Mouse (Mus musculus): ENCODE measurements around the gene Arhgap6. TPM values are rescaled to one million over a fixed set of nuclear protein-coding genes. Genes with fewer than 3 reads are reported as not detected.
"Not testable (repeated sequence)": the region's sequence is repeated elsewhere in the genome, so short reads cannot be mapped to it uniquely, and the experiment has no call there.

Arhgap6 gene
- total and polyA plus RNA-seq, 2 experiments from 2014 or later = 1.3 to 2.2 TPM

DNA sequence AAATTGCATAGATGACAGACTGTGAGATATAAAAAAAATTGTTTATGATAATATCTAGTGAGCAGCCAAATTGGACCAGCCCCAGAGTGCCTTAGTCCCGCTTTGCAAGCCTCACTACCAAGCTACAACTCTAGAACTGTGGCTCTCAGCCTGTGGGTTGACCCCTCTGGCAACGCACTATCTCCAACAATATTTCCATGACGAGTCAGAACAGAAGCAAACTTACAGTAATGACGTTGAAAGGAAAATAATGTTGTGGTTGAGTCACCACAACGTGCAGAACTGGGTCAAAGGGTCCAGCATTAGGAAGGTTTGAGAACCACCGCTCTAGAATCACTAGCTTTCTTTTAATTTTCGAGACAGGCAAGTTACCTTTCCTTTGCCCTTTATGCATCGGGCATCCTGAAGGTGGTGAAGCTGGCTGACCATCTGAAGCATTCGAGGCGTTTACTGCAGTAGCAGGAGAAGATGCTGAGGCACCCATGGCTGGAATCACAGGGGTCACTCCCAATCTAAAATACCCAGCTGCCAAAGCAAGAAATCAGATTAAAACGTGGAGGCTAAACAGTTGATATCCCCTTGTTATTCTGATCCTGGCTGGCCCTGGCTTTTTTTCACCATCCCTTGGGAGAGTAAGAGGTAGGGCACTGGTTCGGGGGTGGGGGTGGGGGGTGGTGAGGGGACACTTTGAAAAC lies 524.3 kb downstream of the Arhgap6 start:
- Histone ChIP-seq H3K27me3 (ENCODE audit: insufficient read depth, low read length) (no peaks in the 10 kb centered on the region), H3K9ac (replicated peaks; ENCODE audit: low read length) (peak overlapping the region; percentile 68), H3K4me2 (ENCODE audit: low read depth, low read length) (peak overlapping the region; percentile 57), H3K27ac (no peak overlapping the region), H3K4me3 (ENCODE audit: low read length) (peak overlapping the region; percentile 54), H3K36me3 (ENCODE audit: insufficient read depth, low read length) (no peaks in the 10 kb centered on the region), H3K4me1 (ENCODE audit: insufficient read depth, low read length) (no peaks in the 10 kb centered on the region), H3K9me3 (ENCODE audit: low read length) (no peaks in the 10 kb centered on the region)
- no peak for ATAC-seq
- 61% methylated on average over 12 of the region's 12 CpGs for WGBS
- no peak for TF ChIP-seq CTCF (IDR thresholded peaks at IDR 0.05; ENCODE audit: low read depth)
- no peak for DNase-seq (ENCODE audit: low spot score)

DNA sequence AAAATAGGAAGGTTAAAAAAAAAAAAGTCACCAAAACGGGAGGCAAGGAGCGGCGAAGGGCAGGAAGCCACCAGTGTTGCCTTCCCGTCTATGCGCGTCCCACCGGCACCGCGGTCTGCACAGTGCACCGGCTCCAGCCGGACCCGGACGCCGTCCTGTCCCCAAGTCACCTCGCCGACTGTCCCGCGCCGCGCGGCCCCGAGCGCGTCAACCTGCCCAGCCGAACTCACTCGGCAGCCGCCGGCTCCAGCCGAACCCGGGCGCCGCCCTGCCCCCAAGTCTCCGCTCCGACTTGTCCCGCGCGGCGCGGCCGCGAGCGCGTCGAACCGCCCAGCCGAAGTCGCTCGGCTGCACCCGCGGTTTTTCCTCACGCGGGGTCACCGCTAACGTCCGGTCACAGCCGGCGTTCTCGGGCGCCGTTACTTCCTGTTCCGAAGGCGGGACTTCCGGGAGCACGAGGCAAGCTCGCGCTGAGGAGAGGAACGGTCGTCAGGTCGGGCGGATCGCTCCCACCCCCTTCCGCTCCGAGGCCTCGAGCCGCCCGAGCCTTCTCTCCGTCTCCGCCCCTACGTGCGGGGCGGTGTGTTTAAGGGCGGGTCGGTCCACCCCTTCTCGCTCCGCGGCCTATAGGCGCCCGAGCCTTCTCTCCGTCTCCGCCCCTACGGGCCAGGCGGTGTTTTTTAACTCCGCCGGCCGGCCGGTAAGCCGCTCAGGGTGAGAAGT lies 525.2 kb downstream of the Arhgap6 start, which contains the start of gene Hccs:
Gene Hccs (minus strand): TSS at position 428 of the 723 bp plus-strand sequence.
- Histone ChIP-seq H3K4me1 (ENCODE audit: insufficient read depth, low read length) (no peaks in the 10 kb centered on the region), H3K9me3 (ENCODE audit: low read length) (no peaks in the 10 kb centered on the region), H3K36me3 (ENCODE audit: insufficient read depth, low read length) (no peaks in the 10 kb centered on the region), H3K27me3 (ENCODE audit: insufficient read depth, low read length) (no peaks in the 10 kb centered on the region), H3K27ac (peak within 1 kb of the TSS; percentile 83), H3K4me3 (ENCODE audit: low read length) (peak within 1 kb of the TSS; percentile 54), H3K9ac (replicated peaks; ENCODE audit: low read length) (peak within 1 kb of the TSS; percentile 68), H3K4me2 (ENCODE audit: low read depth, low read length) (peak within 1 kb of the TSS; percentile 57)
- TF ChIP-seq CTCF (IDR thresholded peaks at IDR 0.05; ENCODE audit: low read depth) = no peak
- peak; percentile 92 for DNase-seq (ENCODE audit: low spot score)
- ATAC-seq = peak; percentile 99
- 29% methylated on average over 82 of the region's 97 CpGs for WGBS

DNA sequence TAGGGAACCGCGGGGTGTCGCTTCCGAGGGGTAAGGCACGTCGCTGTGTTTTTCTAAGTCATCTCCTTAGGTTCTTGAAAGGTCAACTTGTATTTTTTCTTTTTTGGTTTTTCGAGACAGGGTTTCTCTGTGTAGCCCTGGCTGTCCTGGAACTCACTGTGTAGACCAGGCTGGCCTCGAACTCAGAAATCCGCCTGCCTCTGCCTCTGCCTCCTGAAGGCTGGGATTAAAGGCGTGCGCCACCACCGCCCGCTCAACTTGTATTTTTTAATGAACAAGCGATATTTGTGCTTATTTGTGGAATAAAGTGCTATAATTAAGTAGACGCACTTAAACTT lies 525.7 kb downstream of the Arhgap6 start:
- Histone ChIP-seq H3K4me3 (ENCODE audit: low read length) (peak overlapping the region; percentile 54), H3K4me2 (ENCODE audit: low read depth, low read length) (peak overlapping the region; percentile 42), H3K9ac (replicated peaks; ENCODE audit: low read length) (peak overlapping the region; percentile 68; the same call in 1 of the 2 replicates)
- ATAC-seq; H3K4me1 ChIP-seq (ENCODE audit: insufficient read depth, low read length); DNase-seq (ENCODE audit: low spot score); H3K36me3 ChIP-seq (ENCODE audit: insufficient read depth, low read length); H3K9me3 ChIP-seq (ENCODE audit: low read length); H3K27me3 ChIP-seq (ENCODE audit: insufficient read depth, low read length); H3K27ac ChIP-seq: not testable (repeated sequence)
- WGBS = 38% methylated on average over 15 of the region's 15 CpGs

DNA sequence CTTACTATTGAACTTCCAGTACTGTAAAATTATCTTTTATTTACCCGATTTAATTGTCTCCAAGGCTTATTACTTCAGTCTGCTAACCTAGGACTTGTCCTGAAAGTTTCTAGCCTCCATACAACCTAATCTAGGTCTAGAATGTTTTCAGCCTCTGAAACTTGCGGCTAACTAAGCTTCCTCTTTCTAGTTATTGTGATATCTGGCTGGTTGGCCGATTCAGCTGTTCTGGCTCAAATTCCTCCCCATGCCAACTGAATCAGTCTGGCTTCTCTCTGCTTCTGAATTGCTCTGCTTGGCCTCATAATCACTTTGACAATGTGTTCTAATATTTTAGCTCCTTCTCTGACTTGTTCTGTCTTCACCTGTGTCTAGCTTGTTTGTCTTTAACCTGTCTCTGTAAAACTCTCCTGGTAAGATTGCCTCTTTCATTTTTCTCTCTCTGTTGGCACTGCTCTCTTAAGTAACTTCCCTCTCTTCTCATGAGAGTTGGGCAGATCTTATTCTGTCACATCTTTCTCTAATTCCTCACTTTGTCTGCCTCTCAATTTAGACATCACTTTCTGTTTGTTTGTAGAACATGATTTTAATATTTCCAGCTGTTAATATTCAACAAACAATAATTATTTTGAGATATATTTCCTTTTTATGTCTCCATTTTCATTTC lies 531.2 kb downstream of the Arhgap6 start:
- Histone ChIP-seq H3K4me2 (ENCODE audit: low read depth, low read length) (no peak overlapping the region), H3K4me3 (ENCODE audit: low read length) (no peak overlapping the region), H3K9me3 (ENCODE audit: low read length) (no peaks in the 10 kb centered on the region), H3K36me3 (ENCODE audit: insufficient read depth, low read length) (no peaks in the 10 kb centered on the region), H3K4me1 (ENCODE audit: insufficient read depth, low read length) (no peaks in the 10 kb centered on the region), H3K27ac (no peak overlapping the region), H3K9ac (replicated peaks; ENCODE audit: low read length) (no peak overlapping the region), H3K27me3 (ENCODE audit: insufficient read depth, low read length) (no peaks in the 10 kb centered on the region)
- ATAC-seq = no peak
- WGBS = 83% methylated on average over 3 of the region's 3 CpGs
- no peak for DNase-seq (ENCODE audit: low spot score)
- TF ChIP-seq CTCF (IDR thresholded peaks at IDR 0.05; ENCODE audit: low read depth) = no peak

DNA sequence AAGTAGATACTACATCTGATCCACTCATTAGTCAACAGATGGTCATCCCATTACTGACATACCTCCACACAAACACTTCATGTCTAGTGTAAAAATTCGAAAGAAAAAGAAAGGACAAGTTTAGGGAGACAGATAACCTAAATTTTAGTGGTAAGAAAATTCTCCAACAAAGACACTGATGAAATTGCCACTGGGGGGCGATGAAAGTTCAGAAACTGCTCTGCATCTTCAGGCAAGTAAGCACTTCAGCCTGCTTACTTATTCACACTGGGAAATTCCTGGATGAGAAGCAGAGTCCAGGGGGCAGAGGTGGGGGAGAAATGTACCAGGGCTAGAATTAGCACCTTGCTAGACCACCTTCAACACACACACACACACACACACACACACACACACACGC lies 537.4 kb downstream of the Arhgap6 start:
- H3K27ac ChIP-seq = no peak overlapping the region
- no peaks in the 10 kb centered on the region for H3K36me3 ChIP-seq (ENCODE audit: insufficient read depth, low read length)
- H3K4me2 ChIP-seq (ENCODE audit: low read depth, low read length) = no peak overlapping the region
- H3K9ac ChIP-seq (replicated peaks; ENCODE audit: low read length) = no peak overlapping the region
- peak; percentile 56 for TF ChIP-seq CTCF (IDR thresholded peaks at IDR 0.05; ENCODE audit: low read depth)
- DNase-seq (ENCODE audit: low spot score) (peak; percentile 72), ATAC-seq (no peak)
- no peaks in the 10 kb centered on the region for H3K9me3 ChIP-seq (ENCODE audit: low read length)
- H3K4me3 ChIP-seq (ENCODE audit: low read length) = no peak overlapping the region
- WGBS = 39% methylated on average over 3 of the region's 3 CpGs
- H3K4me1 ChIP-seq (ENCODE audit: insufficient read depth, low read length) = no peaks in the 10 kb centered on the region
- H3K27me3 ChIP-seq (ENCODE audit: insufficient read depth, low read length) = no peaks in the 10 kb centered on the region

DNA sequence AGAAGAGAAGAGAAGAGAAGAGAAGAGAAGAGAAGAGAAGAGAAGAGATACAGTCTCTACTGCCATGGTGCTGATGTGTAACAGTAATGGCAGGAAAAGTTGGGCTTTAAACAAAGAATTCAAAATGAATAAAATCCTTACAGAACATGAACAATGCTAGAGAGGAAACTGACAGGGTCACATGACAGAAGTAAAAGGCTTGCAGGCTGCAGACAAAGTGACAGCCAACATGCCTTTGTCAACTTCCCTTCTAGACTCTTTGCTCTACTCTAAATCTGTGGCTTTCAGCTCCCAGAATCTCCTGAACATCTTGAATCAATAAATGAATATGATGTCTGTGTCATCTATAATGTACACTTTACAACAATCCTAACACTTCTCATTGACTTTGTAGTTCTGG lies 542.7 kb downstream of the Arhgap6 start:
- DNase-seq (ENCODE audit: low spot score) (no peak), ATAC-seq (no peak)
- Histone ChIP-seq H3K4me2 (ENCODE audit: low read depth, low read length) (no peak overlapping the region), H3K4me3 (ENCODE audit: low read length) (no peak overlapping the region), H3K36me3 (ENCODE audit: insufficient read depth, low read length) (no peaks in the 10 kb centered on the region), H3K4me1 (ENCODE audit: insufficient read depth, low read length) (no peaks in the 10 kb centered on the region), H3K27ac (no peak overlapping the region), H3K9ac (replicated peaks; ENCODE audit: low read length) (no peak overlapping the region), H3K27me3 (ENCODE audit: insufficient read depth, low read length) (no peaks in the 10 kb centered on the region), H3K9me3 (ENCODE audit: low read length) (no peaks in the 10 kb centered on the region)
- TF ChIP-seq CTCF (IDR thresholded peaks at IDR 0.05; ENCODE audit: low read depth) = no peak
